Mouse (Mus musculus) C2C12 (cell line): Measurements from ENCODE around the gene Akr1d1. TPM values are rescaled to one million over a fixed set of nuclear protein-coding genes. Genes with fewer than 3 reads are reported as not detected.

Experiments used
- H3K27me3 ChIP-seq: one replicate; pipeline ENCODE4 v1.6.1; 2011; ENCODE audit not compliant: control insufficient read depth, insufficient read depth, insufficient read length
- H3K36me3 ChIP-seq: one replicate; pipeline ENCODE4 v1.6.1; 2011; ENCODE audit not compliant: control insufficient read depth, insufficient read depth
- H3K4me3 ChIP-seq: one replicate; pipeline ENCODE4 v1.5.1; 2011; ENCODE audit warnings: mild to moderate bottlenecking, control low read depth; ENCODE audit not compliant: poor library complexity, insufficient read depth, severe bottlenecking
- H3K79me2 ChIP-seq: one replicate; pipeline ENCODE4 v1.6.1; 2011; ENCODE audit not compliant: control insufficient read depth, insufficient read depth
- H3K79me3 ChIP-seq: one replicate; pipeline ENCODE4 v1.6.1; 2011; ENCODE audit warnings: low read depth, control low read depth
- H3ac ChIP-seq: one replicate; pipeline ENCODE3; 2011; ENCODE audit warnings: low read depth; ENCODE audit not compliant: control insufficient read depth, insufficient read length
- CEBPB ChIP-seq: IDR thresholded peaks from one replicate; pipeline ENCODE4 v1.6.1; 2011; ENCODE audit warnings: low read depth, mild to moderate bottlenecking, control low read depth, moderate library complexity
- CTCF ChIP-seq: IDR thresholded peaks from one replicate; pipeline ENCODE4 v1.5.1; 2011; ENCODE audit not compliant: control insufficient read depth, insufficient read depth, insufficient read length
- FOSL1 ChIP-seq: IDR thresholded peaks from one replicate; pipeline ENCODE4 v1.8.0; 2011; ENCODE audit warnings: mild to moderate bottlenecking, low read length; ENCODE audit not compliant: poor library complexity, insufficient read depth, severe bottlenecking
- MAX ChIP-seq: IDR thresholded peaks from one replicate; pipeline ENCODE4 v1.6.1; 2011; ENCODE audit warnings: mild to moderate bottlenecking, control low read depth
- MYOD1 ChIP-seq: IDR thresholded peaks from one replicate; pipeline ENCODE4 v1.6.1; 2011; ENCODE audit warnings: low read depth; ENCODE audit not compliant: control insufficient read depth, insufficient read length
- MYOG ChIP-seq: IDR thresholded peaks from one replicate; pipeline ENCODE4 v1.6.1; 2011; ENCODE audit not compliant: control insufficient read depth, insufficient read length; ENCODE audit errors: extremely low read depth
- USF1 ChIP-seq: IDR thresholded peaks from one replicate; pipeline ENCODE4 v1.6.1; 2011; ENCODE audit warnings: low read depth, mild to moderate bottlenecking, control low read depth, moderate library complexity
- polyA plus RNA-seq: library from polyadenylated mRNA; unstranded; fragments of >200 nt; fragmentation: generic; extraction: Trizol; gene quantifications from one replicate; pipeline ENCODE4 v1.2.1, GENCODE M21; 2012; ENCODE audit warnings: missing spikeins

The Akr1d1 gene
- polyA plus RNA-seq, 1 experiment: not detected

DNA sequence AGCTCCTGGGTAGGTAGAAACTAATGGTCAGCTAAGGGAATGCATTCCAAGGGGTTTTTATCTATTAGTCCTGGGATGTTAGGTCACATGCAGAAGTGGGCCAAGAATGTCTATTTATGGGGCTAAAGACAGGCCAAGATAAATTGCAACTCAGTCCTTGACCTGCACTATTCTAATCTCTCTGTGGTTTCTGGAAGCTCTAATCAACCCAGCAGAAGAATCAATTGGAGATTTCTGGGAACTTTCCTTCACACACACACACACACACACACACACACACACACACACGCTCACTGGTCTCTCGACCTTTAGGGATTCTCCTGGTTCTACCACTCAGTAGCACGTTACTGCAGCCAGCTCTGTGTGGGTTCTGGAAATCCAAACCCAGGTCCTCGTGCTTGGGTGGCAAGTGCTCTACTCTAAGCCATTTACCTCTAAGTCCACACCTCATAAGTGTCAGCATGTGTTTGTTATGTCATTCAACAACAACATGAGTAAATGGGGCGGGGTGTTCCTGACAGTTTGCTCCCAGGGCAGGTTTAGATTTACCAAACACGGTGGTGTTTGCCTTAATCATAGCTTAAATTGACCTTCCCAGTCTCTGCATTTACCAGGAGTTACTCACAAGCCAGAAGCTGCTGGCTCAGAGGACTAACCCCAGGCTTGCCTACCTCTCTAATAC, 82.8 kb downstream of the Akr1d1 start:
- no peak for TF ChIP-seq MYOD1
- no peak for TF ChIP-seq CEBPB
- TF ChIP-seq MAX: no peak
- TF ChIP-seq MYOG: no peak
- no peak for TF ChIP-seq CTCF
- no peak for TF ChIP-seq FOSL1
- no peak for TF ChIP-seq USF1
- H3ac ChIP-seq: no peak overlapping the region
- H3K36me3 ChIP-seq: no peaks in the 10 kb centered on the region

DNA sequence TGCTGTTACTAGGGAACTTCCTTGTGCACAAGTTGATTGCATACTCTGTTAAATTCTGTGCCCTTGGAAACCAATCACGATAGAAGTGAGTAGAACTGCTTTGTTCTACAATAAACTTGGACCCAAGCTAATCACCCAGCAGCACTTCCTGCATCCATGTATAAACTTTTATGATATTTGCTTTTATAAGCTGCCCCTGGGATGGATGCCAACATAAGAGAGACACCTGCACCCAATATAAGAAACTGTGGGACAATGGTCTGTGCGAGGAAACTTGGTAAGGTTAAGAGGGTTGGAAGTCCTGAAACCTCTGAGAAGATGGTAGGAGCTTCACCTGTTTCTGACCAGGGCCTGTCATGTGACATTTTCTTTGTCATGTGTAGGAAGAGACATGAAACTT, 85.5 kb downstream of the Akr1d1 start:
- Histone ChIP-seq H3K79me2 (no peaks in the 10 kb centered on the region), H3ac (no peak overlapping the region), H3K36me3 (no peaks in the 10 kb centered on the region), H3K27me3 (no peaks in the 10 kb centered on the region), H3K79me3 (no peaks in the 10 kb centered on the region), H3K4me3 (no peak overlapping the region)
- TF ChIP-seq MYOG: no peak
- no peak for TF ChIP-seq MYOD1
- no peak for TF ChIP-seq CEBPB
- no peak for TF ChIP-seq CTCF
- TF ChIP-seq USF1: no peak
- TF ChIP-seq MAX: no peak
- TF ChIP-seq FOSL1: no peak

More for the DNA sequence above, 82.8 kb downstream of the Akr1d1 start:
- Histone ChIP-seq H3K4me3 (no peak overlapping the region), H3K79me3 (no peaks in the 10 kb centered on the region), H3K27me3 (no peaks in the 10 kb centered on the region), H3K79me2 (no peaks in the 10 kb centered on the region)

DNA sequence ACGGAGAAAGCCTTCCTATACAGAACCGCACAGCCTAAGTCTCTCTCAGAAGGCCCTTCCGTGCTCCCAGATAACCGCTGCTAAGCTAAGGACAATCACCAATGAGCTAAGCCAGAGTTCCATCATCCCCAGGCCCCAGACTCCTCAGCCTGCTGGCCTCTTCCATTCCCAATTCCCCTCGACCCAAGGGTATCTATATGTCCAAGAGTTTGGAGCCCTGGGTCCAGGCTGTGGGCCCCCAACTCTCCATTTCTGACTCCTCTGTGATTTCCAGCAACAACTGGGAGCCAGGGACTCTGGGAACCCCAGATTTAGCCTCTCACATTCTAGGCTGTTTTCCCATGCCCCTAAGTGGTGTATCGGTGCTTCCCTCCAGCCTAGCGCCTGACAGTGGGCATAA, 86.2 kb downstream of the Akr1d1 start:
- TF ChIP-seq MAX (no peak), USF1 (no peak), MYOD1 (no peak), CTCF (no peak), FOSL1 (no peak), CEBPB (no peak), MYOG (no peak)
- Histone ChIP-seq H3K36me3 (no peaks in the 10 kb centered on the region), H3K79me2 (no peaks in the 10 kb centered on the region), H3K4me3 (no peak overlapping the region), H3K79me3 (no peaks in the 10 kb centered on the region), H3ac (no peak overlapping the region), H3K27me3 (no peaks in the 10 kb centered on the region)

DNA sequence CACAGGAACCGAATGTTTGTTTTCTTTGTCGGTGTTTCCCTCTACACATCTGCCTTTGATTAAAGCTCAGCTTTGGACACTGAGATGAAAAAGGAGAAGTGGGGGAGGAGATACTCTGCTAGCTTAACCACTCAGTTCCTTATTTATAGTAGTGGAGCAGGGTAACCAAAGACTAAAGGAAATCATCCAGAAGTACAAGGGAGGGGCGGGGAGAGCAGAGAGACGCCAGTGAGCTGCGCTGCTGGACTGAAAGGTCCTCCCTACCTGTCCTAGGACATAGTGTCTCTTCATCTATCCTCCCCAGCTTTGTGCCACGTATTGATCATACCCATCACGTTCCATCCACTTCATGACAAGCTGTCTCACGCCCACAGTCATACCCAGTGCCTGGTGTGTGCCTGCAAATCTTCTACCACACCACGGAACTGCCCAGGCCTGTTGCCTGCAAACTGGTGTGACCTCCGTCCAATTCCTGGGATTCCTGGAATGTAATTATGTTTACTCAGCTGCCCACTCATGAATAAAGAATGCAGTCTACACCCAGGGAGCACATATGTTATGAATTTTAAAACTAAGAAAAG, 87.5 kb downstream of the Akr1d1 start:
- H3K4me3 ChIP-seq: no peak overlapping the region
- peak overlapping the region; percentile 3 for H3ac ChIP-seq
- H3K27me3 ChIP-seq: no peaks in the 10 kb centered on the region
- H3K79me2 ChIP-seq: no peaks in the 10 kb centered on the region
- TF ChIP-seq CTCF (no peak), MAX (peak; percentile 67), FOSL1 (peak; percentile 90), CEBPB (no peak), MYOD1 (peak; percentile 67), MYOG (no peak)
- H3K79me3 ChIP-seq: no peaks in the 10 kb centered on the region
- H3K36me3 ChIP-seq: no peaks in the 10 kb centered on the region

Other genes starting within 250 kb of the Akr1d1 start
- gene Dgki, start 230.0 kb upstream of the Akr1d1 start, polyA plus RNA-seq: not detected
- 8.8 TPM for gene Creb3l2, start 88.0 kb upstream of the Akr1d1 start, polyA plus RNA-seq